ENCODE assay signal across 8 mouse cellular contexts in genomic region chr17:34186885-34187260, GRCm38 (mm10). TPM values are rescaled to one million over a fixed set of nuclear protein-coding genes. Genes with fewer than 3 reads are reported as not detected.
DNase-seq lines count a peak whose midpoint lies in the region; ATAC-seq and TF ChIP-seq lines count a peak whose summit lies in the region.

No protein-coding gene starts in this region.

- no peak for ATAC-seq in heart, embryonic 12.5 days (ENCODE audit: insufficient number of reproducible peaks, low FRiP score)
- peak; percentile 8; the same call in 1 of the 2 replicates for ATAC-seq in common myeloid progenitor, adult 5-6 weeks (replicated peaks; ENCODE audit: low read depth, poor library complexity, severe bottlenecking)
- peak; percentile 50; the same call in 1 of the 2 replicates for ATAC-seq in hindbrain, postnatal 0 days
- no peak for ATAC-seq in midbrain, embryonic 14.5 days (ENCODE audit: low FRiP score, low TSS enrichment)

- TF ChIP-seq CTCF in hindbrain, postnatal 0 days (IDR thresholded peaks at IDR 0.05; ENCODE audit: low read depth), result no peak

- no peak for DNase-seq in heart, adult 9 months (ENCODE audit: low spot score in 2 of 2)
- peak; percentile 17 for DNase-seq in hindbrain, postnatal 0 days (ENCODE audit: low spot score)
- no peak for DNase-seq in midbrain, embryonic 14.5 days
- no peak for DNase-seq in gastrocnemius, postnatal 14 days
- no peak for DNase-seq in layer of hippocampus, postnatal 14 days (ENCODE audit: low spot score in 2 of 2)
- DNase-seq in cerebellum, adult 9-11 months, result no peak

- H3K4me3 ChIP-seq in heart, embryonic 12.5 days, result peak overlapping the region; percentile 55
- peak overlapping the region; percentile 53 for H3K4me3 ChIP-seq in hindbrain, postnatal 0 days (ENCODE audit: low read length)
- H3K4me3 ChIP-seq in midbrain, embryonic 14.5 days (replicated peaks; ENCODE audit: low read depth, low read length), result peak overlapping the region; percentile 40

- no peak overlapping the region for H3K27ac ChIP-seq in heart, embryonic 12.5 days (ENCODE audit: poor library complexity, severe bottlenecking)
- peak overlapping the region; percentile 41; the same call in 1 of the 2 replicates for H3K27ac ChIP-seq in hindbrain, postnatal 0 days
- H3K27ac ChIP-seq in midbrain, embryonic 14.5 days (replicated peaks; ENCODE audit: low read depth, low read length), result no peak overlapping the region

- intact Hi-C loops in gastrocnemius, postnatal 14 days (cut with DNase I; ENCODE audit: low total_unique reads), result no loop called here

- peaks cover 14% of the 10 kb centered on the region for H3K4me1 ChIP-seq in heart, embryonic 12.5 days (replicated peaks)
- H3K4me1 ChIP-seq in hindbrain, postnatal 0 days (ENCODE audit: insufficient read depth, low read length), result no peaks in the 10 kb centered on the region
- peaks cover 9% of the 10 kb centered on the region; the same call in 1 of the 2 replicates for H3K4me1 ChIP-seq in midbrain, embryonic 14.5 days (ENCODE audit: control insufficient read depth, insufficient read depth, low read length)

- peak overlapping the region; percentile 58 for H3K9ac ChIP-seq in heart, embryonic 12.5 days
- H3K9ac ChIP-seq in hindbrain, postnatal 0 days (replicated peaks; ENCODE audit: low read length), result peak overlapping the region; percentile 37; the same call in 1 of the 2 replicates
- H3K9ac ChIP-seq in midbrain, embryonic 14.5 days (replicated peaks; ENCODE audit: low read length), result peak overlapping the region; percentile 39; the same call in 1 of the 2 replicates

- no peaks in the 10 kb centered on the region for H3K9me3 ChIP-seq in heart, embryonic 12.5 days (replicated peaks)
- no peaks in the 10 kb centered on the region for H3K9me3 ChIP-seq in hindbrain, postnatal 0 days (ENCODE audit: low read length)
- no peaks in the 10 kb centered on the region for H3K9me3 ChIP-seq in midbrain, embryonic 14.5 days (ENCODE audit: control insufficient read depth, low read length)

- peaks cover 89% of the 10 kb centered on the region for H3K27me3 ChIP-seq in heart, embryonic 12.5 days (replicated peaks)
- H3K27me3 ChIP-seq in hindbrain, postnatal 0 days (ENCODE audit: insufficient read depth, low read length), result peaks cover 20% of the 10 kb centered on the region
- peaks cover 36% of the 10 kb centered on the region for H3K27me3 ChIP-seq in midbrain, embryonic 14.5 days (ENCODE audit: control insufficient read depth, insufficient read depth, low read length)

- no peaks in the 10 kb centered on the region for H3K36me3 ChIP-seq in heart, embryonic 12.5 days
- no peaks in the 10 kb centered on the region for H3K36me3 ChIP-seq in hindbrain, postnatal 0 days (ENCODE audit: insufficient read depth, low read length)
- H3K36me3 ChIP-seq in midbrain, embryonic 14.5 days (ENCODE audit: control insufficient read depth, insufficient read depth, low read length), result no peaks in the 10 kb centered on the region

- peak overlapping the region; percentile 86 for H3K4me2 ChIP-seq in heart, embryonic 12.5 days
- peak overlapping the region; percentile 91 for H3K4me2 ChIP-seq in hindbrain, postnatal 0 days (ENCODE audit: low read depth, low read length)
- peak overlapping the region; percentile 74 for H3K4me2 ChIP-seq in midbrain, embryonic 14.5 days (ENCODE audit: low read length)

- WGBS in heart, embryonic 12.5 days, result 4% methylated on average over 14 of the region's 14 CpGs
- WGBS in hindbrain, postnatal 0 days, result 3% methylated on average over 14 of the region's 14 CpGs
- 3% methylated on average over 14 of the region's 14 CpGs for WGBS in midbrain, embryonic 14.5 days

RNA-seq across cellular contexts. Expression of gene Tap1, which starts 0.5 kb away (rescaled TPM):
- polyA plus RNA-seq in heart, embryonic 12.5 days (2016; fragmentation: Nextera tagmentation; extraction: Ambion mirVana), result 1.1 TPM in 2 replicates
- 77.8 and 120 TPM in 2 replicates for total RNA-seq in common myeloid progenitor, adult 5-6 weeks (2017)
- total RNA-seq in hindbrain, postnatal 0 days (2014; rRNA removed), result 14.0 and 14.1 TPM in 2 replicates
- 8.0 and 8.1 TPM in 2 replicates for polyA plus RNA-seq in hindbrain, postnatal 0 days (2015; fragmentation: Nextera tagmentation; extraction: Ambion mirVana)
- polyA plus RNA-seq in midbrain, embryonic 14.5 days (2014; fragmentation: Nextera tagmentation; extraction: Ambion mirVana), result 1.1 and 2.9 TPM in 2 replicates
- 1 to 10 TPM; 1.7 to 2.6 TPM for total RNA-seq in gastrocnemius, postnatal 14 days (2021)
- 1 to 10 TPM; 2.8 to 3.2 TPM for total RNA-seq in layer of hippocampus, postnatal 14 days (2021)

RNA-seq across cellular contexts. Expression of gene Psmb9, which starts 0.7 kb away (rescaled TPM):
- 0.59 and 0.91 TPM in 2 replicates for polyA plus RNA-seq in heart, embryonic 12.5 days (2016; fragmentation: Nextera tagmentation; extraction: Ambion mirVana)
- 75.3 and 119 TPM in 2 replicates for total RNA-seq in common myeloid progenitor, adult 5-6 weeks (2017)
- total RNA-seq in hindbrain, postnatal 0 days (2014; rRNA removed), result 0.68 and 4.3 TPM in 2 replicates
- 2.8 and 4.2 TPM in 2 replicates for polyA plus RNA-seq in hindbrain, postnatal 0 days (2015; fragmentation: Nextera tagmentation; extraction: Ambion mirVana)
- polyA plus RNA-seq in midbrain, embryonic 14.5 days (2014; fragmentation: Nextera tagmentation; extraction: Ambion mirVana), result 1.0 and 2.2 TPM in 2 replicates
- total RNA-seq in gastrocnemius, postnatal 14 days (2021), result 1 to 10 TPM; 1.8 to 2.0 TPM
- 1 to 10 TPM; 1.1 to 1.8 TPM for total RNA-seq in layer of hippocampus, postnatal 14 days (2021)

RNA-seq across cellular contexts. Expression of gene Psmb8, which starts 10.6 kb away (rescaled TPM):
- 1.9 and 2.0 TPM in 2 replicates for polyA plus RNA-seq in heart, embryonic 12.5 days (2016; fragmentation: Nextera tagmentation; extraction: Ambion mirVana)
- 480 and 499 TPM in 2 replicates for total RNA-seq in common myeloid progenitor, adult 5-6 weeks (2017)
- total RNA-seq in hindbrain, postnatal 0 days (2014; rRNA removed), result 2.8 and 5.0 TPM in 2 replicates
- 6.5 and 6.9 TPM in 2 replicates for polyA plus RNA-seq in hindbrain, postnatal 0 days (2015; fragmentation: Nextera tagmentation; extraction: Ambion mirVana)
- 1.1 and 5.1 TPM in 2 replicates for polyA plus RNA-seq in midbrain, embryonic 14.5 days (2014; fragmentation: Nextera tagmentation; extraction: Ambion mirVana)
- total RNA-seq in gastrocnemius, postnatal 14 days (2021), result 1 to 10 TPM; 2.9 to 3.4 TPM
- total RNA-seq in layer of hippocampus, postnatal 14 days (2021), result 1 to 10 TPM; 2.5 to 2.6 TPM

RNA-seq across cellular contexts. Expression of gene Tap2, which starts 16.5 kb away (rescaled TPM):
- polyA plus RNA-seq in heart, embryonic 12.5 days (2016; fragmentation: Nextera tagmentation; extraction: Ambion mirVana), result 1.3 and 1.7 TPM in 2 replicates
- 80.1 and 87.6 TPM in 2 replicates for total RNA-seq in common myeloid progenitor, adult 5-6 weeks (2017)
- total RNA-seq in hindbrain, postnatal 0 days (2014; rRNA removed), result 0.89 and 1.8 TPM in 2 replicates
- polyA plus RNA-seq in hindbrain, postnatal 0 days (2015; fragmentation: Nextera tagmentation; extraction: Ambion mirVana), result 3.8 and 6.5 TPM in 2 replicates
- 0.77 and 1.6 TPM in 2 replicates for polyA plus RNA-seq in midbrain, embryonic 14.5 days (2014; fragmentation: Nextera tagmentation; extraction: Ambion mirVana)
- total RNA-seq in gastrocnemius, postnatal 14 days (2021), result 1 to 10 TPM; 4.7 to 5.3 TPM
- 1 to 10 TPM; 5.7 to 5.9 TPM for total RNA-seq in layer of hippocampus, postnatal 14 days (2021)

RNA-seq across cellular contexts. Expression of gene H2-DMb1, which starts 34.0 kb away (rescaled TPM):
- polyA plus RNA-seq in heart, embryonic 12.5 days (2016; fragmentation: Nextera tagmentation; extraction: Ambion mirVana), result 0.33 and 0.41 TPM in 2 replicates
- 31.9 and 35.1 TPM in 2 replicates for total RNA-seq in common myeloid progenitor, adult 5-6 weeks (2017)
- 1.8 and 3.0 TPM in 2 replicates for total RNA-seq in hindbrain, postnatal 0 days (2014; rRNA removed)
- 1.4 and 1.8 TPM in 2 replicates for polyA plus RNA-seq in hindbrain, postnatal 0 days (2015; fragmentation: Nextera tagmentation; extraction: Ambion mirVana)
- 0.38 and 0.91 TPM in 2 replicates for polyA plus RNA-seq in midbrain, embryonic 14.5 days (2014; fragmentation: Nextera tagmentation; extraction: Ambion mirVana)
- 1 to 10 TPM; 1.0 to 1.4 TPM for total RNA-seq in gastrocnemius, postnatal 14 days (2021)
- total RNA-seq in layer of hippocampus, postnatal 14 days (2021), result under 1 TPM; 0.65 to 0.98 TPM

Comparison
In these comparisons a context has a peak if more than half of its experiments do, and no peak if none do; other contexts are left out.
1. ATAC-seq: peak in common myeloid progenitor, adult 5-6 weeks (single experiment) and hindbrain, postnatal 0 days (single experiment); none in heart, embryonic 12.5 days (single experiment) and midbrain, embryonic 14.5 days (single experiment).
2. RNA of gene Psmb9, which starts 0.7 kb away (total RNA-seq): 75.3 to 119 TPM in common myeloid progenitor, adult 5-6 weeks; 1.8 to 2.0 TPM in gastrocnemius, postnatal 14 days, 1.1 to 1.8 TPM in layer of hippocampus, postnatal 14 days and 0.68 to 4.3 TPM in hindbrain, postnatal 0 days; every median in the first group is over 10 times any median in the second.
3. RNA of gene Psmb8, which starts 10.6 kb away (total RNA-seq): 480 to 499 TPM in common myeloid progenitor, adult 5-6 weeks; 2.9 to 3.4 TPM in gastrocnemius, postnatal 14 days, 2.8 to 5.0 TPM in hindbrain, postnatal 0 days and 2.5 to 2.6 TPM in layer of hippocampus, postnatal 14 days; every median in the first group is over 10 times any median in the second.
4. Peak in every context shown above with its lines, with median percentiles within 50 percentile points of each other: H3K4me2 ChIP-seq, H3K4me3 ChIP-seq and H3K9ac ChIP-seq.